Mouse (Mus musculus): ENCODE measurements around the gene Tshz3.

Tshz3 gene

DNA sequence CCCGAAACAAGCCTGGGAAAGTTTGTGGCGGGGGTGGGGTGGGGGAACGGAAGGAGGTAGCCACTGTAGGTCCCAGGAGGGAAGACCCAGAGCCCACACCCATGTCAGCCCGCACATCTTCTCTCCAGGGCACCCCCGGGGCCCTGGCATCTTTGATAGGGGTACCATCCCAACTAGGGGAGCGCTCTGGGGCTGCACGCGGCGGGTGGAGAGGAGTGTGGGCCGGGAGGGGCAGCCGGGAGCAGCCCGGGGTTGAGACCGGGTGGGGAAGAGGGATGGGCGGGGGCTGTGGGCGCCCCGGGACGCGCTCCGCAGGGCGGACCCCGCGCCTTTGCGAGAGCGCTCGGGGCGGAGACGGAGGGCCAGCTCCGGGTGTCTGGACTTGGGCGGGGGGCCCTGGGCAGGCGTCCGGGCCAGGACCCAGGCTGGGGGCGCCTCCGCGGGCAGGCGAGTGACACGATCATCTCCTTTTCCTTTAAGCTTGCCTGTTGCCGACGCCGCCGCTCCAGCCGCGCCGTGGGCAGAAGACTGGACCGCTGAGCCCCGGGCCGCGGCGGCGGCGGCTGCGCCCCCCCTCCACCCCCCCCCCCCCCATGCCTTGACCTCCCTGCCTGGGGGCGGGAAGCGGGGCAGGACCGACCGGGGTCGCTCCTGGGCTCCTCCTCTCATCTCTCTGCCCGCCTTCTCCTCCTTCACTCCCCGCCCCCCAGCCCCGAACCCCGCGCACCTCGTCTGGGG, 631 bp upstream of the Tshz3 start:
- no peak for DNase-seq (ENCODE audit: low spot score in 2 of 2)

DNA sequence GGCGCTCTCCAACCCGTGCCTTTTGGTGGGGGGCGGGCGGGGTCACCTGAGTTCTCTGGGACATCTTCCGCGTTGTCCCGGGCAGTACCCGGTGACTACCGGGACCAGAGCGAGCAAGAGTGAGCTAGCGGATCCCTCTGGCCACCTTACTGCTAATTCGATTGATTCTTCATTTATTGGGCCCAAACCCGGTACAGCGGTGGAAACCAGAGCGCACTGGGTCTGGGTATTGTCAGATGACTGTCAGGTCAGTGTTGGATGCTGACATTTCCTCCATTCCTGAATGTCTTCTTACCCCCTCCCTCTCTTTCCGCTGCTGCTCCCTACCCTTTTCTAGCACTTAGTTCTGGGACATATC, 650 bp downstream of the Tshz3 start:
- no peak for DNase-seq (ENCODE audit: low spot score in 2 of 2)

DNA sequence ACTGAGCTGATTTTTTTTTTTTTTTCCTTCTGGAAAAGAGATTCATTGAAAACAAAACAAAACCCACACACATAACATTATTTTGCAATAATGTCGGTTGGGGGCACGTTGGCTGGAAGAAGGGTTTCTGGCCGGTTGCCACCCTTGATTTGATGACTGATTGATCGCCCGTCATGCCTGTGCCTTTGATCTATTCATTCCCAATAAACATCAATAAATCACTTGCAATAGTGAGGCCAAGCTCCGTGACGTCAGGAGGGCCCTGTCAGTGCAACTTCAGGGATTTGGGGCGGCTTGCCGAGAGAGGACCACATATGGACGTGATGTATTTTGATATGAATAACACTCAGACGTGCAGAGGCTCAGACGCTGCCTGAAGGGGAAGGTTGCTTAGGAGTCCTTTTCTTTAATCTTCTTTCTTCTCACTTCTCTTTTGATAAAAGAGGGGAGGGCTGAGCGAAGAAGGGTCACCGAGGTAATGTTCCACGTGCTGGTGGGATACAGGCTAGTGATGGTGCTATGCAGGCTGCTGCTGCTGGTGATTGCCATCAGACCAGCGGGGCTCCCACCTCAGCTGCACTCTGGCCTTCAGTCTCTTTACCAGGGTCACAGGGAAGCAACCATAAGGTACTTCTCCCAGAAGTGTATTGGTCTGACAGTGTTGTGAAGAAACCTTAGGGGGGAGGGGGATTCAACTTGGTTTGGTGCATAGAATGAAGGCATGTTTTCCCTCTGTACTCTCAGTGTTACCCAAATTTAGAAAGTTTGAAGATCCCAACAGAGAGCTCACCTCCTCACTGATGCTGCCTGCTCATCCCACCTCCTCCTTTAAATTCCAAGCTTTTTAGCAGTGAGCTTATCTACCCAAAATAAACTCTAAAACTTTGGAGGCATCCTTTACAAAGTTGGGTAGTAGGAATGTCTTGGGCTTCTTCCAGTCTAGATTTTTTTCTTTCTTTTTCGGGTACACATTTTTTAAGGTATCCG, 1.4 kb downstream of the Tshz3 start:
- DNase-seq (ENCODE audit: low spot score in 2 of 2) = no peak

DNA sequence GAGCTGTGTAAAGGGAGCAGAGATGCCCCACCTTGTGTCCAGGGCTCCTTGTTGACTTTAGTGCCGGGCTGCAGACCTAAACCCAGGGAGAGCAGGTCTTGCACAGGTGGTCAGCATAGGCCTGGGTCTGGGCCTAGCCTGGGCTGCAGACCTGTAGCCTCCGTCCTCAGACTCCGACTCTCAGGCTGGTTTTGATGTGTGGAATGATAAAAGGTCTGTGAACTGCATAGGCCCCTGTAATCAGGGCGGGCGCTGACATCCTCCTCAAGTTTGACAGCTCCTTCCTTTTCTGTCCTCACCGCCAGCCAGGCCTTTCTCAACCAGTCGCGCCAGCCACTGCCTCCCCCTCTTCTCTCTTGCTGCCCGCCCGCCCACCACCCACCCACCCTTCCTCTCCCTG, 8.7 kb downstream of the Tshz3 start:
- DNase-seq (ENCODE audit: low spot score in 2 of 2) = no peak

DNA sequence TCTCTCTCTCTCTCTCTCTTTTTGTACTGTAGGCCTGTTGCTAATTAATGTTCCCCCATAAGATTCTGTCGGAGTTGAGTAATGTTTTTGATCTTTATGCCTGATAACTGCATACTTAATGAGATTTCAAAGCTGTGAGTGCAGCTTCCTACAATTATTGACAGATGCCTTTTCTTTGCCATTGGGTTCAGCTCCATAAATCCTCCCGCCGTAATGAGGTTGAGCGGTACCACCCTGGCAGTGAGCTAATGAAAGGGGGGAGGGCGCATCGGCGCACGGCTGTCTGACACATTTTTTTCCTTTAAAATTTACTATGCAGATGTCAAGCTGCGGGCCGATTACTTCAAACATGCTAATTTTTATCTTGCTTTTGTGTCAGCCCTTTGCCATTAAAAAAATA, 9.3 kb downstream of the Tshz3 start:
- DNase-seq (ENCODE audit: low spot score in 2 of 2) = no peak

DNA sequence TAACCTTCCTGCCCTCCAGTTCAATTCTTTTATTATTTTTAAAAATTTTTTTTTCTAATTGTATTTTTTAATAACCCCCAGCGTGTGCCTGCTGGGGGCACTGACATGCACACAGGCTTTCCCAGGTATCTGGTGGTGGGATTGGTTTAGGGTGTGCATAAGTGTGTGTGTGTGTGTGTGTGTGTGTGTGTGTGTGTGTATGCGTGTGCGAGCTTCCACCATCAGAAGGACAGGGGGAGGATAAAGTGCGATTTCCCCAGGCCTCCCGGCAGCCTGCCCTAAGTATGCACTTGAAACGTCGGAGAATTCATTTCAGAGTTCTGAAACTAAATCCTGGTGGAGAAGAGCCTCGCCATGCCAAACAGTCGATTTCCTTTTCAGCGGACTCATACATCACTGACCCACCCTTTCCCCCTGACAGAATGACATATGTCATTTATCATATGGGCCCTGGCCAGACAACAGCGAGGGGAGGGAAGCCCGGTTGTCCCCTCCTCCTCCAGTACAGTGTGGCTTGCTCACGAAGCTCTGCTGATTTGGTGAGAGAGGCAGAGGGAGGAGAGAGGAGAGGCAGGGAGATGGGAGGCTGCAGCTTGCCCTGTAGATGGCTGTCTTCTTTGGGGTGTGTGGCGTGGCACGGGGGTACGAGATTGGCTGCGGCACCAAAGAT, 9.9 kb downstream of the Tshz3 start:
- no peak for DNase-seq (ENCODE audit: low spot score in 2 of 2)

DNA sequence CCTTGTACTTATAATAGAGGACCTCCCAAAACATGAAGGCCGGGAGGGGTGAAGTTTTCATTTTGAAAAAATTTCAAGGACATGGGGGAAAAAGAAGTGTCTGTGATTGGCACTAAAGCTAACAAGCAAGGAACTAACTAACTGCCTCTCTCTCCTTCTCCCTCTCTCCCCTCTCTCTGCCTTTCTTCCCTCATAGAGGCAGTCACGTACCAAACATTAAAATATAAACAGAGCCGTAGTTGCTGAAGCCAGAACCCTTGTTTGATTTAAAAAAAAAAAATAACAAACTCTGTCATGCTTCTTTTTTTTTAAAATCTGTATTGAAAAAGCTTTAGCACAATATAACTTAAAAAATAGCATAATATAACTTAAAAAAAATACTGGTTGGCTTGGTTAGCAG, 10.9 kb downstream of the Tshz3 start:
- DNase-seq (ENCODE audit: low spot score in 2 of 2) = no peak

DNA sequence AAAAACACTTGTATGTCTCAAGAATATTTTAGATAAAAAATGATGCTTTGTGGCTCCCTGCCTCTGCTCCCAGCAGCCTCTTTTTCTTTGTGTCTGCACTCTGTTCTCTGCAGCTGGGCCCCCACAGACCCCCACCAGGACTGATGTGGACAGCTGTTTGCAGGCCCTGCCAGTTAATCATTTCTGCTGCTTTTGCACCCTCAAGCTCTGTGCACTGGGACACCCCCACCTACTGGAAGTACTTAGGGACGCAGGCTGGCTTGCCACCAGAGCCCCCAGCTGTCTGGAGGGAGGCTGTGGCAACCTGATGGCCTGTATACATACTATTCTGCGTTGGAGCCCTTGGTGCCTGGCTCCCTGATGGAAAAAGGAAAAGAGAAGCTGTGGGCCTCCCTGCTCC, 11.3 kb downstream of the Tshz3 start:
- no peak for DNase-seq (ENCODE audit: low spot score in 2 of 2)

DNA sequence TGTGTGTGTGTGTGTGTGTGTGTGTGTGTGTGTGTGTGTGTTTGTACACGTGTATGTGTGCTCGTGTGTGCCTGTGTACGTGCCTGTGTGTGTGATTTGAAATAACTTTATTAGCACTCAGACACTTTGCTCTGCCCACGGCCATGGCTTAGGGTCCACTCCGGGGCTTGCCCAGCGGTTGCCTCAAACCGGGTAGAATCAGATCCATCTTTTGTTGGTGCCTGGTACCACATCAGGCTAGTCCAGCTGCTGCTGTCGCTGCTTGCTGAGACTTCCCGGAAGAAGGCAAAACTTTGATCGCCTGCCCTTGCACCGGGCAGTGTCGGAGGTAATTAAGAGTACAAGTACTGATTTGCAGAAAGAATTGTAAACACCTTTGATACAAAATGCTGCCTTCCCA, 12.1 kb downstream of the Tshz3 start:
- DNase-seq (ENCODE audit: low spot score in 2 of 2) = no peak

DNA sequence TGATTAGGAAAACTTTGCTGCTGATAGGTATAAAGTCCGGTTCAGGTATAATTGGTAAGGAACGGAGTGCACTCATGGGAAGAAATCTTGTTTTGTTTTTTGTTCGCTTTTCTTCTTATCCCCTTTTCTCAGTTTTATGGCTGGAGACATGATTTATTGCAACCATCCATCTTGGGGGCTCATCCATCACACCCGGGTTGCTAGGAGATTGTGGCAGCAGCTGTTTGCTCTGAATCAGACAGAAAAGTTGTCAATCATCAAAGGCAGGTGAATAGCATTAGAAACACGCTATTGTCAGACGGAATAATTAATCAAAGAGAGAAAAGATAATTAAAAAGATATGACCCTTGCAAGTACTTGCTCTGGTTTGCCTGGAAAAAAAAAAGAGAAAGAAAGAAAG, 12.5 kb downstream of the Tshz3 start:
- DNase-seq (ENCODE audit: low spot score in 2 of 2) = no peak

DNA sequence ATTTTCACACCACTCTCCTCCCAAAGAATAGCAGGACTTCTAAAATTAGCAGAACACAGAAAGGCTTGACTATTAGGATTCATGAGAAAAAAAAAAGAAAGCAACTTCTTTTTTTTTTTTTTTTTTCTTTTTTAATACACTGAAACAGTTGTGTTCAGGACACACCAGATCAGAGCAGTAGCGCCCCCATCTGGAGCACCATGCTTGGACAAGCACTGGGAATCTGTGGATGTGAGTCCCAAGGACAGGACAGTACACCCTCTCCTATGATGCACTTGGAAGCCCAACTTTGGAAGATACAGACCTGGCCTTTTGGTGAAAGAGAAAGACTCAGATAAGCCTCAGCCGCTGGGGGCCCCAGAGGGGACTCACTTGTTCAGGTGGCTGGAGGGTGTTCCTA, 13.8 kb downstream of the Tshz3 start:
- DNase-seq (ENCODE audit: low spot score in 2 of 2) = no peak

DNA sequence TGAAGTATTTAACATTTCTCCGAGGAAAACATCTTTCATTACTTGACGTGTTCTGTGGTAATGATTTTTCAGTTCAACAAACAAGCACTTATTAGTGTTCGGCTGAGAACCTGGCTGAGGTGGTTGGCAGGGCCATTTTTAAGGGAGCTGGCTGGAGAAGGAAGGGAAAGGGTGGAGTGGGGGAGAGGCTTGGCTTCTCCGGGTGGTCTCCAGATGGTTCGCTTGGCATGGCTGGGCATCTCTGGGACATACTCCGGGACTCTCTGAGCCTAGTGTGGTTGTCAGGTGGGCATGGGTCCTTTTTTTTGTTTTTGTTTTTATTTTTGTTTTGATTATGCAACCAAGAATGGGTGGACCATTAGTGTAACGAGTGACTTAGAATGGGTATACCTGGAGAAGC, 16.4 kb downstream of the Tshz3 start:
- no peak for DNase-seq (ENCODE audit: low spot score in 2 of 2)

DNA sequence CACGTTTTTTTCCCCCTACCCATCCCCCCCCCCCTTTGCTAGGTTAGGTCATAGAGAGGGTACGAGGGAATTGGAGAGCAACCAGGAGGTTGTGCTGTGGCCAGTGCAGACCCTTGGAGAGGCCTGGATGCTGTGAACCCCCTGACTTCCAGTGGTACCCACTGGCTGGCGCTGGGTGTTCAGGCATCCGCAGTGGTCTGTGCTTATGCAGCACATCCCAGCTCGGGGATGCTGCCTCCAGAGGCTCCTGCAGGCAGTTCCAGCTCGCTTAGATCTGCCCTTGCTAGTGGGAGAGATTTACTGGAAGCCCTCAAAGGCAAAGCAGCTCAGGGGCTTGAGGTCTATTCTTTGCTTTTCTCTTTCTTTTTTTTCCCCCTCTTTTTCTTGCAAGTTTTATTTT, 19.3 kb downstream of the Tshz3 start:
- no peak for DNase-seq (ENCODE audit: low spot score in 2 of 2)

DNA sequence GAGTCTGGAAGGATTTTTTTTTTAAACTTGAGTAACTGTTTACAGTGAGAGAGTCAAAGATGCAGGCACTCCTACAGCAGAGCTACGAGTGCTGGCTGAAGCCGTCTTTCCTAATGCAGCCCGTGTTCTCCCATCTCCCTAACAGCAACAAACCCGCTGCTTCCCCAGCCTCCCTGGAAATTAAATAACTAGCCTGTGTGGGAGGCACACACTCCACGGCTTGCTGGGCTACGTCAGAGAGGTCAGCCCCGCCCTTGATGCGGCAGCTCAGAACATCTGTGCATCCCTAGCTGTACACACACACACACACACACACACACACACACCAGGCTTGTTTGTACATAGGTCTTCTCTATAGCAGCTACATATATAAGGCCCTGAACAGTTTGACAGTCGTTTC, 22.9 kb downstream of the Tshz3 start:
- DNase-seq (ENCODE audit: low spot score in 2 of 2) = no peak

DNA sequence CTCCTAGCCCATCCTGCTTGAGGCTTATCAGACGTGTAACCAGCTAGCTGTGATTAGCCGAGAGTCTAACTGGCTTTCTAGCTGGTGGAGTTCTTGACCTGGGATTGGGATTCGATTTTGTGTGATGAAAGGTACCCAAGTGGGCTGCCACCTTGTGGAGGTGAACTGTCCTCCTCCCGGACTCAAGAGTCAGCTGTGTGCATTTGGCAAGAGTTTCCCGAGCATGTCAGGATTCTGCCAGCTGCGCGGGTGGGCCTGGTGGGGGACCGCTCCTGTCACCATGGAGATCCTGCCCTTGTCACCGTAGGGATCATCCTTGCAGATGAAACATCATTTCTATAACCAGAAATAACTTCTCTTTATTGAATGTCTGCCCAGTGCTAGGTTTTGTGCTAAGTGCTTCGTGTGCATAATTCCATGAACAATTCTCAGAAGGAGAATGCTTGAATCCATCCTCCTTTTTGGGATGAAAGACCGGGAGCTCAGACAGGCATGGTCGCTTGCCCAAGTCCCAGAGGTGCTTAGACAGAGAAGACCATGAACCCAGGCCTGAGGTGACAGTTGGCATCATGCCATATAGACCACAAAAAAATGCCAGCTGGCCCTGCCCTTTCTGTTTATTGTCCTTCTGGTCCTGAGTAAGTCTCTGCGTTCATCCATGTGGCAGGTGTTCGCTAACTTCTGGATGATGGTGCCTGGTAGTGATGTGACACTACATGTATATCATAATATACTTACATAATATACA, 38.6 kb downstream of the Tshz3 start:
- no peak for DNase-seq (ENCODE audit: low spot score in 2 of 2)

DNA sequence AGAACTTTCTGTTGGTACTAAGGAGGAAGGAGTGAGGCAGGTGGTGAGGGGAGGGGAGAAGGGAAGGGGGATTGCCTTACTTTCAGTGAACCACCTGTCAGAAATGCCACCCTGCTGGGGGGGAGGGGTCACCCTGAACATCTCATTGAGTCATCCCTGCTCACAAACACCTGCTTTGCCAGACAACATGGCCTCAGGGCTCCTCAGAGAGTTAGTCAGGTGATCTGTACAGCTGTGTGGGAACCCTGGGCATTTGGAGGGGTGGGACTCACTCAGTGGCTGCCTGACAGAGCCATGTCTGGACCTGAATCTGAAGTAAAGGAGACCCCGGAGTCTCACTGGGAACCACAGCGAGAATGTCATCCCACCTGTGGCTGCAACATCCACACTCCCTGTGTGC, 53.6 kb downstream of the Tshz3 start:
- DNase-seq (ENCODE audit: low spot score in 2 of 2) = no peak

DNA sequence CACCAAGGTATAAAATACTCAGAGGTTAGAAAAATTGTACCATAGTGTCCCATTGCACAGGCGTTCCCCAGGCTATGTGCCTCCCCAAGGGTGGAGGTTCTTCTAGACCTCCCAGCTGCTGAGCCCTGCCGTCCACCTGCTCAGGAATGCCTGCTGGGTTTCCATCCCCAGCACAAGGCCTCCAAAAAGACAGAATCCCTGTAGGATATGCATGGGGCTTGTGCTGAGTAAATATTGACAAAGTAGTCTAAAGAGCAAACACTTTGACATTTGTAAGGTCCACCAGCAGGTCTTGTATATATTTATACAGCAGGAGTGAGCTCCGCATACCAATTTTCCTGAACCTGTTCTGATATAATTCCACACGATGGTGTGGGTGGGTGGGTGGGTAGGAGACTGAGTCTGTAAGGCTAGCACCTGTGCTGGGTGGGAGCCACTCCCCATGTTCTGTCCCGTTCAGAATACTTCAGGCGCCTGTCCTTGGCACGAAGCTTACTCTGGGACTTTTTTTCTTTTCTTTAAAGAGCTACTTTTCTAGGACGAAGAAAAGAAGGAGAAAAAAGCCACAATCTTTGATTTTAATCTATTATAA, 69.7 kb downstream of the Tshz3 start:
- no peak for DNase-seq (ENCODE audit: low spot score in 2 of 2)

DNA sequence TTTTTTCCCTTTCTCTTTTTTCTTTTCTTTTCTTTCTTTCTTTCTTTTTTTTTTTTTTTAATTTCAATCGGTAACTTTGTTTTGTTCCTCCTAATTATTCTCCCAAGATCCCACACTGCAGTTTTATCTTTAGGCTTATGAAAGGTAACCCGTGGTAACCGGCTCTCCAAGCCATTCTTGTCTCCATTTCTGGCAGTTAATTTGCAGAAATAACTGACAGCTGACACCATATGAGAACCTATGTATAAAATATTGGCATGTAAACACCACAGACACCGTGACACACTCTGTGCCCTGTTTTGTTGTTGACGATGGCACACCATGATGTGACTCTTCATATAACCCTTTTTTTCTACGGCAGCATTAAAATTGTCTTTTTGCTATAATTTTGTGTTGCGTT, 75.2 kb downstream of the Tshz3 start:
- no peak for DNase-seq (ENCODE audit: low spot score in 2 of 2)

DNA sequence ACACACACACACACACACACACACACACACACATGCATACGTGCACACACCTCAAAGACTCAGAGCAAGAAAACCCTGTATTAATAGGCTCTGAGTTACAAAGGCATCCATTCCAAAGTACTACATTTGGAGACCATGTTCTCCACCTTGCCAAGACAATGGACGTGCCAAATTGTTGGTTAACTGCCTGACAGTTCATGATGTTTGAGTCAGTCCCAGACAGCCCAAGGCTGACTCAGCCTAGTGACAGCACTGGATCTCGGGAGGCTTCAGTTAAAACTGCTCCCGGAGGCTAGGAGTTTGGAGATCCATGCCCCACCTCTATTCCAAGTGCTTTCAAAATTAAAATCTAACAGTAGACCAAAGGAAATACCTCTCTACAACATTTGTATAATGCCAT, 79.0 kb downstream of the Tshz3 start:
- no peak for DNase-seq (ENCODE audit: low spot score in 2 of 2)

DNA sequence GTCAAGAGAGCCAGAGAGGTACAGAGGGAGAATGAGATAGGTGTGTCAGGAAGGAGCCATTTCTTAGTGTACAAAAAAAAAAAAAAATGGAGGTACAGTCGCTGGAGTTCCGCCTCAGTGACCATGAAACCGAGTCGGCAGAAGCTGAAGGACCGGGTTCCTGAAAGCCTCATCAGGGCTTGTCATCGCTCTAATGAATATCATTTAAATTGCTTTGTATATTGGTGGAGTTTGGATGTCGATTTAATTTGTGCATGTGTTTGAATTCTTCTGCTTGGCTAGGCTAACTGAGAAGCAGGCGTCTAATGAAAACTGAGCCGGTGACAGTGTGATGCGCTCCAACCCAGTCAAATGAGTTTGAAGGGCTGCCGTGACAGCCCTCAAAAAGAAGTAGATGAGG, 80.5 kb downstream of the Tshz3 start:
- DNase-seq (ENCODE audit: low spot score in 2 of 2) = no peak

DNA sequence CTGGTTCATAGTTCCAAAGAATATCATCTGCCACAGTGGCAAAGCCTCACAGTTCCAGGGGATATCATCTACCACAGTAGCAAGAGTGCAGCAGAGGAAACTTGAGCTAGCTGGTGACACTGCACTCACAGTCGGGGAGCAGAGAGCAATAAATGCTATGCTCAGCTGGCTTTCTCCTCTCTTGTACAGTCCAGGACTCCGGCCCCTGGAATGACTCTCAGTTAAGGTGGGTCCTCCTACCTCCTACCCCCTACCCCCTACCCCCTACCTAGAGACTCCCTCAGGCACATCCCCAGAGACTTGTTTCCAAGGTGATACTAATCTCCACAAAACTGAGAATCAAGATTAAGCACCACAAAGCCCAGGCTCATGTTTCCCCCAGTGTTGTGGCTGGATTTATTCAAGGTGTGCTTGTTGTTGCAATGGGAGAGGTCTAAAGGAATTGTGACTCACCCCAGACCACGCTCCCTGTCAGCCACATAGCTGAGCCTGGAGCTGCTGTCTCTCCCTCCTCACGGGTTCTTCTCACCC, 86.4 kb downstream of the Tshz3 start:
- DNase-seq (ENCODE audit: low spot score in 2 of 2) = no peak

All from frontal cortex, postnatal 25 days (tissue).